Mouse (Mus musculus) stomach, postnatal 0 days (tissue): ENCODE data around the gene Snip1. TPM values are rescaled to one million over a fixed set of nuclear protein-coding genes. Genes with fewer than 3 reads are reported as not detected.
A peak's percentile ranks its signal among the peaks of the same experiment; 100 is the strongest.

Experiments used
- ATAC-seq: fragments of 200-750 bp; cut with Nextera tagmentation; 2 replicates; pipeline ENCODE4 v1.8.0; 2017; ENCODE audit not compliant: low FRiP score, low TSS enrichment
- DNase-seq: peaks from one replicate; pipeline ENCODE4 v3.0.0-alpha.2; 2016; ENCODE audit warnings: low spot score
- H3K27ac ChIP-seq: fragments of 300-500 bp; sonication (generic); replicated peaks from 2 replicates; pipeline ENCODE4 v1.5.1; 2014; ENCODE audit warnings: mild to moderate bottlenecking, control low read depth
- H3K27me3 ChIP-seq: fragments of 300-500 bp; sonication (generic); 2 replicates; pipeline ENCODE4 v1.6.1; 2014; ENCODE audit warnings: low read length; ENCODE audit not compliant: control insufficient read depth, insufficient read depth
- H3K36me3 ChIP-seq: fragments of 300-500 bp; sonication (generic); 2 replicates; pipeline ENCODE4 v1.6.1; 2014; ENCODE audit warnings: low read length, mixed read lengths; ENCODE audit not compliant: control insufficient read depth, insufficient read depth
- H3K4me1 ChIP-seq: fragments of 300-500 bp; sonication (generic); replicated peaks from 2 replicates; pipeline ENCODE4 v1.6.1; 2014; ENCODE audit warnings: antibody characterized with exemption; ENCODE audit not compliant: control insufficient read depth, insufficient read depth
- H3K4me2 ChIP-seq: fragments of 300-500 bp; sonication (generic); replicated peaks from 2 replicates; pipeline ENCODE4 v1.6.1; 2014; ENCODE audit warnings: low read depth, mild to moderate bottlenecking, control low read depth, moderate library complexity
- H3K4me3 ChIP-seq: fragments of 300-500 bp; sonication (generic); 2 replicates; pipeline ENCODE4 v1.5.1; 2014; ENCODE audit warnings: low read depth, low read length, control low read depth
- H3K9ac ChIP-seq: fragments of 300-500 bp; sonication (generic); 2 replicates; pipeline ENCODE4 v1.6.1; 2014; ENCODE audit warnings: mild to moderate bottlenecking, low read length, control low read depth, mixed read lengths
- H3K9me3 ChIP-seq: fragments of 300-500 bp; sonication (generic); 2 replicates; pipeline ENCODE4 v1.6.1; 2016; ENCODE audit warnings: low read length; ENCODE audit not compliant: control insufficient read depth
- CTCF ChIP-seq: IDR thresholded peaks from 2 replicates; pipeline ENCODE4 v1.5.1; 2016; ENCODE audit warnings: antibody characterized with exemption, low read depth, mild to moderate bottlenecking, moderate library complexity
- EP300 ChIP-seq: optimal IDR thresholded peaks from 2 replicates; pipeline ENCODE3; 2016; ENCODE audit warnings: antibody characterized with exemption
- WGBS: fragments of 180-500 bp; shearing (Covaris S2); extraction: QIAGEN DNeasy Blood & Tissue Kit; methylation state at CpG from one replicate; pipeline ENCODE4 v1.1.7; 2014; 5-methylcytosine and 5-hydroxymethylcytosine counted together
- polyA plus RNA-seq: library from polyadenylated mRNA; unstranded; fragments of >200 nt; fragmentation: Nextera tagmentation; extraction: Ambion mirVana; gene quantifications from 2 replicates; pipeline ENCODE4 v1.2.1, GENCODE M21; 2015

The Snip1 gene
- 13.0 and 13.6 TPM in 2 replicates for polyA plus RNA-seq

- TF ChIP-seq EP300, result peak; percentile 25
- peak; percentile 2; the same call in 1 of the 2 replicates for TF ChIP-seq CTCF
- Histone ChIP-seq H3K27me3 (no peaks in the 10 kb centered on the region), H3K36me3 (peaks cover 14% of the 10 kb centered on the region), H3K4me3 (peak within 1 kb of the TSS; percentile 83), H3K4me2 (peak within 1 kb of the TSS; percentile 58), H3K4me1 (peaks cover 5% of the 10 kb centered on the region; the same call in 1 of the 2 replicates), H3K27ac (peak within 1 kb of the TSS; percentile 78), H3K9ac (peak within 1 kb of the TSS; percentile 89), H3K9me3 (no peaks in the 10 kb centered on the region)
- DNase-seq, result peak; percentile 95
- under 1% methylated on average over 76 of the region's 78 CpGs for WGBS
- peak; percentile 94 for ATAC-seq
Measured at GRCm38 (mm10) chr4:125066490-125067370, at the start of gene Snip1. Gene Snip1 (plus strand): TSS chr4:125066672.

GRCm38 (mm10) chr4:125017431-125017830, 49.0 kb upstream of the Snip1 start:
- Histone ChIP-seq H3K27me3 (no peaks in the 10 kb centered on the region), H3K36me3 (no peaks in the 10 kb centered on the region), H3K4me2 (no peak overlapping the region), H3K9me3 (no peaks in the 10 kb centered on the region), H3K9ac (no peak overlapping the region), H3K4me3 (no peak overlapping the region), H3K4me1 (0 out of 2 replicates have a peak, but pooled peaks cover 2% of the 10 kb centered on the region), H3K27ac (no peak overlapping the region)
- ATAC-seq, result no peak
- WGBS, result 50% methylated on average over 11 of the region's 11 CpGs
- TF ChIP-seq CTCF, result no peak
- no peak for TF ChIP-seq EP300
- DNase-seq, result peak; percentile 38

- Histone ChIP-seq H3K9ac (no peak overlapping the region), H3K36me3 (no peaks in the 10 kb centered on the region), H3K4me3 (no peak overlapping the region), H3K27me3 (no peaks in the 10 kb centered on the region), H3K4me2 (no peak overlapping the region), H3K4me1 (0 out of 2 replicates have a peak, but pooled peaks cover 2% of the 10 kb centered on the region), H3K27ac (no peak overlapping the region), H3K9me3 (no peaks in the 10 kb centered on the region)
- TF ChIP-seq EP300, result no peak
- peak; percentile 57 for TF ChIP-seq CTCF
- no peak for ATAC-seq
- no peak for DNase-seq
- 30% methylated on average over 11 of the region's 11 CpGs for WGBS
Measured at GRCm38 (mm10) chr4:125020780-125021538, 45.5 kb upstream of the Snip1 start.

- Histone ChIP-seq H3K27me3 (no peaks in the 10 kb centered on the region), H3K27ac (peak overlapping the region; percentile 69), H3K36me3 (peaks cover under 1% of the 10 kb centered on the region; the same call in 1 of the 2 replicates), H3K4me2 (peak overlapping the region; percentile 98), H3K4me1 (peaks cover 6% of the 10 kb centered on the region; the same call in 1 of the 2 replicates), H3K4me3 (peak overlapping the region; percentile 76), H3K9me3 (no peaks in the 10 kb centered on the region), H3K9ac (peak overlapping the region; percentile 91)
- under 1% methylated on average over 50 of the region's 50 CpGs for WGBS
- ATAC-seq (peak; percentile 99), DNase-seq (peak; percentile 96)
- TF ChIP-seq EP300 (no peak), CTCF (no peak)
Measured at GRCm38 (mm10) chr4:125029891-125030614, 36.4 kb upstream of the Snip1 start.

DNA sequence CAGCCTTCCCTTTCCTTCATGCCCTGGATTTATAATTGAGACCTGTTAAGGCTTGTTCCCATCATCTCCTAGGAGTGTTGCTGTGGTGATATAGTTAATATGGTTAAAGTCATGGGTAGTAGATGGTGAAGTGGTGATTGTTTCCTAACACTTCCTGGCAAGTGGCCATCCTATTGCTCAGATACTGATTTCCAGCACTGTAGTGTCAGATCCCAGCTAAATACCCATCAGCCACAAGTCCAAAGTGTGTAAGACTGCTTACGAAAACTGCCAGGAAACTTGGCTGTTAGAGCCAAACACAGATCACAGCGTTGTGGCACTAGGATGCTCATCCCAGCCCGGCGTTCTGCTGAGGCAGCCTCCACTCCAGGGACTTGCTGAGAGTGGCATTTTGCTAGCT, 32.1 kb upstream of the Snip1 start:
- TF ChIP-seq EP300 (no peak), CTCF (no peak)
- Histone ChIP-seq H3K27me3 (no peaks in the 10 kb centered on the region), H3K4me2 (no peak overlapping the region), H3K4me3 (no peak overlapping the region), H3K27ac (no peak overlapping the region), H3K4me1 (peaks cover 6% of the 10 kb centered on the region; the same call in 1 of the 2 replicates), H3K36me3 (peaks cover 8% of the 10 kb centered on the region), H3K9ac (no peak overlapping the region), H3K9me3 (no peaks in the 10 kb centered on the region)
- 85% methylated on average over 4 of the region's 4 CpGs for WGBS
- DNase-seq, result no peak
- ATAC-seq, result no peak
